Mouse (Mus musculus) thymus, postnatal 36 days (tissue): Measurements from ENCODE around the gene Ralgps1.

ENCODE experiments used
- DNase-seq, 2 experiments: peaks; one replicate each; pipeline ENCODE4 v3.0.0; 2022; ENCODE audit warnings: mixed read lengths in 2 of 2

Gene Ralgps1

DNA sequence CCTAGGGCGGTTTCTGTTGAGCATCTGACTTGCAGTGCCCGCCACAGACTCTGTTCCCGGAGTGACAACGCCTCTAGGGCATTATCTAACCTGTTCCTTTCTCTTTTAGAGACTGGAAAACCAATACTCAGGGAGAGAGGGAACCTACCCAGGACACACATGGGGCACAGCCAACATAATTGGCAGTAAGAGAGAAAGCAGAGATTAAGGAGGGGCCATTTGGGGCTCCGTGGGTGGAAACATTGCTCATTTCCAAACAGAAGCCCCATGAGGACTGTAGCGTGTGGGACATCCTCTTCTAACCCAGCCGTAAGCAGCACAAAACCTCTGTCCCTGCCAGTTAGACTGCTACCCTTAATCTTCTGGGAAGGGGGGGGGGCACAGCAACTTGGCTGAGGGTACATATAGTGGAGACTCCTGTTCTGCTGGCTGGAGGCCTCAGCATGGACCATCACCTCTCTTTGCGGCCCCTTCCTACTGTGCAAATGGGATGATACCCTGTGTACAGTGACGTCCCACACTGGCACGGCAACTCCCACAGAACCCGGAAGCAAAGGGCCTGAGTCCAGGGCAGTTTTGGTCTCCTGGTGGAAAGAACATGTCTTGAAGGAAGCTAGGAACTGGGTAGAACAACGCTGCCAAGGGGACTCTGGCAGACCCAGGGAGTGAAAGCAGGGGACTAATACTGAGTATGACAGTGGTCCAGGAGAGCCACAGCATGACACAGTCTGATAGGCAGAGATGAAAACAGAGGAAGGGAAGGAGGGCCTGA lies 96.4 kb downstream of the Ralgps1 start:
- no peak for DNase-seq

DNA sequence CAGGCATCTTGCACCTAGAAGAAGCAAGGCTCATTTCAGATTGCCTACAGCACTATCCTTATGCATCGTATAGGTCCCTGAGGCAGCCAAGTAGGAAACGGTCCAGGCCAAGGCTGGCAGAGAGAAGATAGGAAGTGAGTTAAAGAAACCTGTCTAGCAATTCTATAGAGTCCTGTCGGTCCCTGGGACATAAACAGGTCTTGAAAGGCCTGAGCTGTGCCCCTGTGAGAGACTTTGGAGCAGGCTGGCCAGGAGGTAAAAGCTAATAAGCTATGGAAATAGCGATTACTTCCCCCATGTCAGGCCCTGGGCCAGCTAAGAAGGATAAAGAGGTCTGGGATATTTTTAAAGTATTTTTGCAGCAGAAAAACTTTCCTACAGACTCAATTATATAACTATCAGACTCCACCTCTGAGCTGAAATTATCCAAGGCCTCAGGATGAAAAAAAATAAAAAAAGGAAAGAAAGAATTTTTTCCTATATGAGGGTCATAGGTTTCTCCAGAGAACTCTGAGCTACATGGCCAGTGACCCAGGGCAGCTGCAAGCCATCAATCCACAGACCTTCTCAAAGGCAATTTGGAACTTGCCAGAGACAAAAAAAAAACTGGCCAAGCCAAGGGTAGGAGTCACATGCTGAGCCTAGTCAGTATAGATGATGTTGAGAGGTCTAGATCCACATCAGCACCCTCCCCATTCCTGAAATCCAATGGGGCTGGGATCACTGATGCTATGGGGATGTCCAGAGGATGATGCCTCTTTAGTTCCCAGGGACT lies 98.4 kb downstream of the Ralgps1 start:
- DNase-seq = no peak

DNA sequence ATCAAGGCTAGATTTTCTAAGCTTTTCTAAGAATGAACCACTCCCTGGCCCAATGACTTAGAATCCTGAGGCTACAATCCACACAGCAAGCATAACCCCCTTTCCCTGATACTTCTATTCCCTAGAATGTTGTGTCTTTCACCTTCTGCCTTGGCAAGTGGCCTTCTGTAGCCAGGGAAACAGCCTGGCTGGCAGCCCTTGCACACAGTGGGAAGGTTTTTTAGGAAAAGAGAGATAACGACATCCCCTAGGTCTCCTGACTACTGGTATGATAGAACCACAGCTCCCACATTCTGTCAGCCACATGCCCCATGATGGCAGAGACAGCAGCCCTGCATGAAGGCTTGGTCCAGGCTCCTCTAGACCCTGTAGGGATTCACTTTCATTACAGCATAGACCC lies 99.8 kb downstream of the Ralgps1 start:
- no peak for DNase-seq

DNA sequence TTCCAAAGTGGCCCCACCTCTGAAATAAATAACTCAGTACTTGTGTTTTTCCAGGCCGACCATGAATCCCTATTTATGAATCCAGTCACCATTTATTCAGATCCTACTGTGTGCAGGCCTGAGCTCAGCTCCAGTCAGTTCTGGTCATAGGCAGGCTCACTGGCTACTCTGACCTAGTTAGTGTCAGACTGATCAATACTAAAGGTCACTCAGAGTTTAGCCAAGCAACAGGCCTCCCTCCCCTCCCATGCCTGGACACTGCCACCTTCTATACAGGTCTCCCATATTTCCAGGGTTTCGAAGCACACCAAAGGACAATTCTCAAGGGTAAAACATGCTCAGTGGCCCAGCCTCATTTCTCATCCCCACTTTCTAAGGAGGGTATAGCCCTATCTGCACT lies 100.7 kb downstream of the Ralgps1 start:
- no peak for DNase-seq

DNA sequence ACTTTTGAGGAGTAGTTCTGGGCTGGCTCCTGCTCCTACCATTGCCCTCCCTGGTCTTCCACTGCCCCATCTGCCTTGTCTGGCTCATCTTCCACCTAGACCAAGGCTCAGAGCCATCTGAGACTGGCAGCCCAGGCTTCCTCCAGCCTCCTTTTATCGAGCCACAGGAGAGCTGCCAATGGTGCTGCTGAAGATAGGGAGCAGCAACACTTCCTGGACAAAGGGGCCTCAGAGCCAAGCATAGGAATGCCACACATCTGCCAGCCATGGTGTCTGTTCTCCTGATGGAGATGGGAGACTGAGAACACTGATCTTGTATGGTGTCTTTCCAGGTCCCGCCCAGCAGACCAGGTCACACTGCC lies 102.2 kb downstream of the Ralgps1 start:
- DNase-seq = no peak

DNA sequence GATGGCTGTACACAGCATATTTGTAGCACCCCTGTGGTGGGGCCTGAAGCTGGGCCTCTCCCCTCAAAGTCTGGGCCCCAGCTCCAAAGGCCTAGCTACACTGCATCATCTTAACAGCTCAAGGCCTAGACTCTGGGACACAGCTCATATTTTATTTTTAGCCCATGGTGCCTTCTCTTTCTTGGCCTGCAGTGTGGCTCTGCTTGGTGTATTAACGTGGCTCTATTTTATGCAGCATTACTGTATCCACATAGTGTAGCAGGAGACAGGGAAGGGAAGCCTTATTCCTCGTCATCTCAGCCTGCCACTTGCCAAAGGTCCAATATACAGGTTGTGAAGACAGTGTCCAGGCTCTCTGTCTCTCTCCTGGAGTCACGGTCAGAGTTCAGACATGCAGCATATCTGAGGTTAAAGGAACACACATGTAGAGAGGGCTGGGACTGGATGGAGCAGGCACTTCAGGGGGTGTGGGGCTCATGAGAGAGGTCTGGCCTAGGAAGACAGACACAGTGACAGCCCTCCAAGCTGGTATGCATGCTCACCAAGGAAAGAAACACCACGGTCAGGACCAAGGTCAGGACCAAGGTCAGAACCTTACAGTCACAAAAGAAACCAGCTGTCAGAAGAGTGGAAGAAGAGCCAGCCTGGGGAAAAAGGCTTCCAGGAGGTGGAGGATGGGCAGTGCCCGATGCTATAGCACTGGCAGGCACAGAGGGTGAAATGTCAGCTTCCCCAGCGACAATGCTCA lies 102.7 kb downstream of the Ralgps1 start:
- DNase-seq = no peak

DNA sequence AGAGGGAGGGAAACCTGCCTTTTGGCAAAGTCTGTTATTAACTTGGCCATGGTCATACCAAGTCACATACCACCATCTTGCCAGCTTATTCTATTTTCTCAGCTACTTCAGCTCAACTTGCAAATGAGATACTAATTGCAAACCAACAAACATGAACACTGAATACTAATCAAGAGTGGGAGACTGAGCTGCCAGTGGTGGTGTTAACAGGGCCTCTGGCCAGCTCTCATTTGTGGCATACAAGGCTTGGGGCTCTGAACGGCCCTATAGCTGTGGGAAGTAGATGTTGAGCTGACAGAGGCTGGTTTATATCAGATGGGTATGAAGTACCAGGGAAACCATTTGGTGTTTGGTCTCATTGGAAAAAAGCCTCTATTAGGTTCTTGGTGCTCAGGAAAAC lies 104.2 kb downstream of the Ralgps1 start:
- no peak for DNase-seq

DNA sequence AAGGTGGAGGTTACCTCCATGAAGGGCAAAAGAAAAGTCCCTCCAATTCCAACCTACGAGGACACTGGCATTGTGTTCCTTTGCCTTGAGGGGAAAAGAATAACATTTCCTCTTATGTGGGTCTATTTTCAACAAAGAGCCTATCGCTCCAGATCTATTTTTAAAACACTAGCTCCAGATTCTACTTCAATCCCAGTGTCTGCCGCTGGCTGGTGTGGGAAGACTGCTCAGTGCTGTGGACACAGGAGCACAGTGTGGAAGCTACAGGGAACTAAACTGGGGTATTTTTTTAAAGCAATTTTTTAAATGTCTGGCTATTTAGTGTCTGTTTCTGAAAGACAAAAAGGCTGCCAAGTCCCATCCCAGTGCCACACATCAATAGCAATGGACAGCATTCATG lies 105.5 kb downstream of the Ralgps1 start:
- DNase-seq = no peak

DNA sequence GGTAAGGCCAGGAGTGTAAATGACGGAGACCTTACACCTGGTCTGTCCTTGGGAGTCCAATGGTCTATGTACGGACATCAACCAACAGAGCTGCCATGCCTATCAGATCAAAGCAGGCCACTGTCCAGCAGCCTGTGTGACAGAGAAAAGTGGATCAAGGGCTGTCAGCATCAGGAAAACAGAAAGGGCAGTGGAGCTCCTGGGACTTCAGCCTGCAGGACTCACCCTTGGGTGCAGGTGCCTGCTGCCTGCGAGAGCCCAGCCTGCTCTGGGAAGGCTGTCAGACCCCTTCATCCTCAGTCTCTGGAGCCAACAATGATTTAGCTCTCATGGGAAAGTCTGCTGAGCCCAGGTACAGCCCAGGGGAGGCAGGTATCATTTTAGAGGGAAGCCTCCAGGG lies 109.8 kb downstream of the Ralgps1 start:
- DNase-seq = no peak

DNA sequence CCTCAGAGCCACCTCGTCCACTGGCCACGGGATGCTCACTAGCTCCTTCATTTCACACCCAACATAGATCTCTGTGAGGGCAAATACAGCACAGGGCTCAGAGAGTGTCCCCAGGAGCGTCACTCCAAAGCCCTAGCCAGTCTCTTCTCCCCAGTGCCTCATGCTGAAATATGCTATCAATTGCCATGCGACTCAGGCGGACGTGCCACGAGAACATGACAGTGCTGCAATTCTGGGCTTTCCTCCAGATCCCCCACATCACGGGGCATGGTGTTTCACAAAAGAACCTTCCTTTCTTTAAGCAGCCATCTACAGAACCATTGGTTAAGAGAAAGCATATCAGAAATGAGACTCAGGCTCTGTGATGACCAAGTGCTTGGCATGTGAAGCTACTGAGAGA lies 110.5 kb downstream of the Ralgps1 start:
- no peak for DNase-seq

DNA sequence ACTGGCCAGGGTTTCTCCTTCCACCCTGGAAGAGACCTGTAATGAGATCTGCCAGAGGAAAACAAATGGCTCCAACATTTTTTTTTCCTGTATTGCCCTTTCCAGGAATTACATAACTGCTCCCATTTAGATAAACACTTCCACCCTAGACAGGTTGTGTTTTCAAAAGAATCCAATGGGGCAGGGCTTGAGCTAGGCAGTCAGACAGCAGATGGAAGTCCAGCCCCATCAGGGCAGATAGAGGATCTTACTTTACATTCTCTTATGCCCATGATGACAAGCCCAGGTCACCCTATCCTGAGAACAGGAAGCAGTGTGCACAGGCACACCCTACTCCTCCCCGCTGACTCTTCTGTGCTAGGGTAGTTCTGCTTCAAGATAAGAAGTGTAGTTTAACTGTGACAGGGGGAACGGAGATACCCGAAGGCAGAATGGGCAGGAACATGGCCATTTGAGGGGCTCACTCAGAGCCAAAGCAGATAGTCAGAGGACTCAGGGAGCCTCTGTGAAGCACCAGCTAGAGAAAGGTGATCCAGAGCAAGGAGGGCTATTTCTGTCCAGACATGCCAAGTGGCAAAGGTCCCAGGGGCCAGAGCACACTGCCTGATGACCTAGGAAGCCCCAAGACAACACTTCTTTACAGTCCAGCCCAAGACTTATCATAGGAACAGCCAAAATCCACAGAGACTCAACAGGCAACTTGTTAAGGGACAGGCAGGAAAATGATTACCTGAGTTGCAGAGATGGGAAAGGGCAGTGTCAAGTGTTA lies 114.3 kb downstream of the Ralgps1 start:
- no peak for DNase-seq

DNA sequence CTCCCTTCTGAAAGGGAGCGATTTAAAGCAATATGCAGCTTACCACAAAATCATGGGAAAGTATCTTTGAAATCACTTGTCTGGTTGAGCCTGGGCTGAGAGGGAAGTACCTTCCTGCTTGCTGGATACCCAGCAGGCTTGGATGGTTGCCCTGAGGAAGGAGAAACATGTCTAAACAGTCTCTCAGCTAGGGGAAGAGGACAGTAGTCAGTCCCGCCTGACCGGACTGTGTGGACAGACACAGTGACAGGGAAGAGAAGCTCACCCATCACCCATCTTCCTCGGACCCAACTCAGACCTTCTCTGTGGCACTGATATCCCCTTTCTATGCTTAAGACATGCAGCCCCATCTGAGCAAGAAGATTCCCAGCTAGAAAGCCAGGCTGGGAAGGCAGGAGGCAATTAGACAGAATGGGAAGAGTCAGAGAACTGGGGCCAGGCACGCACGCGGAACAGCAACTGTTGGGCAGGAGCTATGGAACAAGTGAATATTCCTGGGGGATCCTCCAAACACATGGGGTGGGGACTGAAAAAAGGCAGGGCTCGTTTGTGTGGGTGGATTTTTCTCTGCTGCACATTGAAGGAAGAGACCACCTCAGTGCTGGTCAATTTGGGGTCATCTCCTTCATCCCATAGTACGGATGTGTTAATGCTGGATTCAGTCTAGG lies 116.8 kb downstream of the Ralgps1 start:
- no peak for DNase-seq

DNA sequence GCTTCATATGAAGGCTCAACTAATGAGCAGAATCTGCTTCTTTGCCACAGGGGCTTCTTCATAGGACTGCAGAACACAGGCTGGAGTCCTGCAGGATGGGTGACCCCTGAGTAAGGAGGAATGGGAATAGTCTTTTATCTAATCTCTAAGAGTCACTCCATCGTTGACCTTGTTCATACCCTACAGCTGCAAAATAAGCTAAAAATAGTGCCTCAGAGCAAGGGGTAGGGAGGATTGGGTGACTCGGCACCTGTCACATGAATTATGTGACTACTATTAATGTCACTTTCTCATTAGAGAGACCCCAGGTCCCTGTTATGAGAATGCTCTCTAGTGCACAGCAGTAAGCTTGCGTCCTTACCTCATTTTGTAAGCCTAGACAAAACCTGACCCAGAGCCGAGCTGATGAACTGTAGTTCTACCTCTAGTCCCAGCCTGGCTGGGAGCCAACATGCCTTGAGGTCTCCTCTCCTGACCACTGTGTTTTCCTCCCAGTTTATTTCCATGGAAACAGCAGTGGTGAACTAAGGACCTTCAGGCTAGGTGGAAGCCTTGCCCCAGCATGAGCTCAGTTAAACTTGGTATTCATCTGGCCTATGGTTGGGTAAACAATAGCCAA lies 117.6 kb downstream of the Ralgps1 start:
- no peak for DNase-seq

DNA sequence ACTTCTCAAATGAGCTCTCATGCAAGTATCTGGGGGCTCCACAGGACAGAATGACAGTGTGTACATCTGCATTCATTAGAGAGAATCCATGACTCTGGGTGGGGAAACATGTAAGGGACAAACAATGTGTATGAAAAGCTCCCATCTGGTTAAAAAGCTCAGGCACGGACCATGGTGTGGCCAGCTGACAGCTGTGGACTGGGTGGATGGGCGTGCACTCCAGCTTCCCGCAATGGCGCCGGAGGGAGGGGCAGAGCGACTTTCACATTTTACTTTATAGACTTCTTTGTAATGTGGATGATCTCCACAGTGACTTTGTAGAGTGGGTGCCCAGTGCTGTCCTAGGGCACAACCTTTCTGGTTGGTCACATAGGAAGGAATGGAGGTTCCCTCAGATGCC lies 118.5 kb downstream of the Ralgps1 start:
- DNase-seq = no peak

DNA sequence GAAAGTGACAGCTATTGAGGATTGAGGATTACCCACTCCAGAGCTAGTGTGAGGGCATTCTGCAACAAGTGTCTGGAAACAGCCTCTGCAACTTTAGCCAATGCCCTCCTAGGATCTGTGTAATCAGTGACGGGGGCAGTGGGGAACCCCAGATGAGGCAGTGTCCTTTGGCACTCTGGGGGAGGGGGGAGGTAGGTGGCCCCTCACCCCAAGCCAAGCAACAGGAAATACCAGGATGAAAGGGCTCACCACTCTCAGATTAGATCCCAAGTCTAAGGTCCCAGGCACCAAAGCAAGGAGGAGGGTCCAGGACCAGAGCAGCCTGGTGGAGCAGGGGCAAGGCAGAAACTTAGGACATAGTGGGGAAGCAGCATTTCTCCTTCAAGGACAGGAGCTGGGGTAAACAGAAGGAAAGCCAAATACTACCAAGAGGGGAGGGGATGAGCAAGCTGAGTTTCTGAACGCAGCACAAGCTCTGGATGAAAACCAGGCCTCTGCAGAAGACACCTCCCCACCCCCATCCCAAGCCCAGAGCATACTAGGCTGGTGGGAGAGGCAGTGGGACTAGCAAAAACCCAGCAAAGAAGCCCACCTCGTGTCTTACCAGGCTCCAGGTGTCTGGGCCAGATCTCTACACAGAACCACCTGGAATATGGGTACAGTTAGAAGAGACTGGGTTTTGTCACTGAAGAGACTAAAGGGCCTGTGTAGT lies 121.2 kb downstream of the Ralgps1 start:
- no peak for DNase-seq

DNA sequence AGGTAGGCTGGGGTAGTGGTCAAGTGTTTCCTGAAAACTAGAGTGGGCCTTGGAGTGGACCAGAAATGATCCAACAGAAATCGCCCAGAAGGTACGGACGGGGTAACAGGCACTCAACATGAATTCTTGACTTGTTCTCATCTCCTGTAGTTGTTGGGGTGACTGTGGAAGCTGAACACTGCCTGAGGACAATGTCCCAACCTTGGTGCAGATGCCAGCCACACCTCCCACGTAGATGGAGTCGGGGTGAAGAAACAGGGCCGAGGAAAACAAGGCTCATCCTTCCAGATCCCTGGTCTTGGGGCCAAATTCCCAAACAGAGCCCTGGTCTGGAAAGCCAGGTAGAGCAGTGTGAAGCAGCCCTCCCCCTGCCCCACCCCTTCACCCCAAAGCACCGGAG lies 122.7 kb downstream of the Ralgps1 start:
- no peak for DNase-seq

DNA sequence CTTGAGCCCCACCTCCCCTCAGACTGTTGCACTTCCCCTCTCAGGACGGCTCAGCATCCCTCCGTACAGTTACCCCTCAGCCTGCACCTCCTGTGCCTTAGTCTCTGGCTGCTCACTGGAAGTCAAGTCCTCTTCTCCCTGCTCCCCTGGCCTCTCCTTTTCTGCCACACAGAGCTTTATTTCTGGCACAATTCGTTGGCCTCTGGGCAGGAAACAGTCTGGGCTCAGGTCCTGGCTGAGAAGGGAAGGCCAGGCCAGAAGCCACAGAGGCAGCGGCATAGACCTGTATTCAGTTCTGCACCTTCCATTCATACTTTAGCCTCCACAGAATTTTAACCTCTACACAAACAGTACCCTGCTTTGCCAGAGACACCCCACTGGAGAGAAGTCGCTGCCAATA lies 124.4 kb downstream of the Ralgps1 start:
- DNase-seq = no peak

DNA sequence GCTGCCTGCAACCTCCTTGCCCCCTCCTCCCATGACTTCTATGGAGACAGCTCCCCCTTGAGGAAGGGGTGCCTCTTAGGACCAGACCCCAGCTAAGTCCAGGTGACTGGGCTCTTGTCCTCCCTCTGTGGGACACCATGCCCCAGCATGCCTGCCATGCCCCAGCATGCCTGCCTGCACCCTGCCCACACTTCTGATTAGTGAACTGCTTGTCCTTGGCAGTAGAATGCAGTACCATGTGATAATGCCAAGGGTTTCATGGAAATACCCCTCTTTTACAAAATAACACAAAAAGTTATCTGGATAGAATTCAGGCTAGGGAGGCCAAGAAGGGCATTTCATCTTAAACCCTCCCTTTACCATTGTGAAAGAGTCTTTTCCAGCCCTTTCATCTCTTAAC lies 125.9 kb downstream of the Ralgps1 start:
- no peak for DNase-seq

DNA sequence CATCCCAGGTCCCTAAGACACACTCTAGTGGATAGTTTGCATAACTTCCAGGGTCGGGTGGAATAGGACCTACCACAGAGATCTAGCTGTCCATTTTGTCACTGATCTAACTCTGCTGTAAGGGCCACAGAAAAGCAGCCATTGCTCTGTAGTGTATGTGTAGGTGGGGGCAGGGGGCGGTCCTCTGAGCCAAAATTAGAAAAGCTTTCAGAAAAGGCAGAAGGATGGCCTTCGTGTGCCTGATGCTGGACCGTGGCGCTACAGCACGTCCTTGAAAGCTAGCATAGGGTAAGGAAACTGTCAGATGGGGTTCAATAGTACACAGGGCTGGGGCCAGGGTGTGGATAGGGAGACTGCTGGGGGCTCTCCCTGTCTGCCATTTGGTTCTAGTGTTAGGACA lies 126.4 kb downstream of the Ralgps1 start:
- no peak for DNase-seq

DNA sequence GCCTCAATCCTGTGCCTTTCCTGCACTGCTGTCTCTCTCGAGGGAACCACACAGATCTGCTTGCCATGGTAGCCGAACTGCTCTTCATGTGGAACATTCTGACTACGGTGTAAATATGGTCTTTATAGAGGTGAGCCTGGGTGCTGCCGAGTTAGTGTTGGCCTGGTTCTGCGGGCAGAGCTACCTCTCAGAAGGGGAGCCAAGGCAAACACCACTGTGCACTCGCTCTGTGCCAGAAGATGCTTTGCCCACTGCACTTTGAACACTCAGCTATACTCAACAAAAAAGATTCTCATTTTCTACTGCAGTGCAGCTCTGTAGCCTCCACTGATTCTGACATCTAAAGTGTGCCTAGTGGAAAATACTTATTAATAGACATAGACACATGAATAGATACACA lies 133.7 kb downstream of the Ralgps1 start:
- no peak for DNase-seq

DNA sequence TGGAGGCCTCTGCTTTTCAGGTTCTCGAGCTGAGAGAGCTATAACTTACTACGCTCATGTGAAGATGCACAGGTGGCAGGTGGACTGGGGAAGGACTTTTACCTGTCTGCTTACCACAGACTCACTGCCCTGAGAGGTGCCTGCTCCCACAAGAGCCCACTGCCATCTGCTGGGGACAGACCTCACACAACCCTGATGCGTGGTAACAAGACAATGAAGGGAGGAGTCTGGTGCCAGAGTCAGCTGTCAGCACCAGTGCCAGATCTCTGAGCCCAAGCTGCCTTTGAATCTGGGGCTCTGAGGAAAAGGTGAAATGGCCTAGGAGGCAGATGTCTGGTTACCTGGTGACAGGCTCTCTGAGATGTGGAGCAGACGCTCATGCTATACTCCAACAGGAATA lies 136.4 kb downstream of the Ralgps1 start:
- DNase-seq = peak in 1 of 2 experiments; percentile 11
